Mouse (Mus musculus): ENCODE measurements around the gene Tmem138. TPM values are rescaled to one million over a fixed set of nuclear protein-coding genes. Genes with fewer than 3 reads are reported as not detected.
A peak's percentile ranks its signal among the peaks of the same experiment; 100 is the strongest.

The Tmem138 gene
- total and polyA plus RNA-seq, 2 experiments from 2014 or later = 16.6 to 35.7 TPM

DNA sequence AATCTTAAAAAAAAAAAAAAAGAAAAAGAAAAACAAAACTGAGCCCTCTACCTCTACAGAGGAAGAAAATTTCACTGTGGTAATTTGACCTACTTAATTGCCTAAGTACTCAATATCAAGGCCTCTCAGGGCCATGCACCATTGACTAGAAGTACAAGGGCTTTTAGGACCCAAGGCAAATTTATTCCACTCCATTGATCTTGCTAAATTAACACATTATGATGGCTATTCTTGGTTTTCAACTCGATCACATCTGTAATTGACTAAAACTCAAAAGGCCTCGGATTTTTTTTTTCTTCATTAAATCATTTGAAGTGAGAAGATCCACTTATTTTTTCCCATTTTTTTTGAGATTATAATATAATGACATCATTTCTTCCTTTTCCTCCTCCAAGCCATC is 19.7 kb downstream of the Tmem138 start:
- H3K4me3 ChIP-seq (ENCODE audit: low read length) = no peak overlapping the region
- no peaks in the 10 kb centered on the region for H3K4me1 ChIP-seq (ENCODE audit: insufficient read depth, low read length)
- peaks cover 5% of the 10 kb centered on the region for H3K36me3 ChIP-seq (ENCODE audit: insufficient read depth, low read length)
- no peak for TF ChIP-seq CTCF (IDR thresholded peaks at IDR 0.05; ENCODE audit: low read depth)
- no peaks in the 10 kb centered on the region for H3K9me3 ChIP-seq (ENCODE audit: low read length)
- no peak overlapping the region for H3K4me2 ChIP-seq (ENCODE audit: low read depth, low read length)
- H3K9ac ChIP-seq (replicated peaks; ENCODE audit: low read length) = no peak overlapping the region
- 66% methylated on average over 2 of the region's 2 CpGs for WGBS
- DNase-seq (ENCODE audit: low spot score) (no peak), ATAC-seq (no peak)
- no peak overlapping the region for H3K27ac ChIP-seq
- H3K27me3 ChIP-seq (ENCODE audit: insufficient read depth, low read length) = no peaks in the 10 kb centered on the region

DNA sequence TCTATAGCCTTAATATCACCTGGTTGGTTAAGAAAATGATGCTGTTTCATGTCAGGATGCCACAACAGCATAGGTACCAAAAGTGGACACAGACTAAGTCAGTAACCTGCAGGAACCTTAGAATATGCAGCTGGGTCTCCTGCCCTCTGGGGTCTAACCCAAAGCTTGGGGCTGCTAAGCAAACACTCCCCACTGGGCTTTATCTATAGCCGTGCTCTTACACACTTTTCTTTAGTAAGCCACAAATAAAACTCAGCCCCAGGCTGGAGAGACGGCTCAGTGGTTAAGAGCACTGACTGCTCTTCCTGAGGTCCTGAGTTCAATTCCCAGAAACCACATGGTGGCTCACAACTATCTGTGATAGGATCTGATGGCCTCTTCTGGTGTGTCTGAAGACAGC is 20.2 kb downstream of the Tmem138 start:
- H3K9ac ChIP-seq (replicated peaks; ENCODE audit: low read length) = peak overlapping the region; percentile 67; the same call in 1 of the 2 replicates
- H3K4me2 ChIP-seq (ENCODE audit: low read depth, low read length) = no peak overlapping the region
- H3K4me3 ChIP-seq (ENCODE audit: low read length) = no peak overlapping the region
- no peak for TF ChIP-seq CTCF (IDR thresholded peaks at IDR 0.05; ENCODE audit: low read depth)
- H3K4me1 ChIP-seq (ENCODE audit: insufficient read depth, low read length) = no peaks in the 10 kb centered on the region
- no peaks in the 10 kb centered on the region for H3K27me3 ChIP-seq (ENCODE audit: insufficient read depth, low read length)
- H3K27ac ChIP-seq = peak overlapping the region; percentile 86; the same call in 1 of the 2 replicates
- no peak for DNase-seq (ENCODE audit: low spot score)
- H3K9me3 ChIP-seq (ENCODE audit: low read length) = no peaks in the 10 kb centered on the region
- 81% methylated on average over 2 of the region's 2 CpGs for WGBS
- ATAC-seq = no peak
- H3K36me3 ChIP-seq (ENCODE audit: insufficient read depth, low read length) = peaks cover 5% of the 10 kb centered on the region

DNA sequence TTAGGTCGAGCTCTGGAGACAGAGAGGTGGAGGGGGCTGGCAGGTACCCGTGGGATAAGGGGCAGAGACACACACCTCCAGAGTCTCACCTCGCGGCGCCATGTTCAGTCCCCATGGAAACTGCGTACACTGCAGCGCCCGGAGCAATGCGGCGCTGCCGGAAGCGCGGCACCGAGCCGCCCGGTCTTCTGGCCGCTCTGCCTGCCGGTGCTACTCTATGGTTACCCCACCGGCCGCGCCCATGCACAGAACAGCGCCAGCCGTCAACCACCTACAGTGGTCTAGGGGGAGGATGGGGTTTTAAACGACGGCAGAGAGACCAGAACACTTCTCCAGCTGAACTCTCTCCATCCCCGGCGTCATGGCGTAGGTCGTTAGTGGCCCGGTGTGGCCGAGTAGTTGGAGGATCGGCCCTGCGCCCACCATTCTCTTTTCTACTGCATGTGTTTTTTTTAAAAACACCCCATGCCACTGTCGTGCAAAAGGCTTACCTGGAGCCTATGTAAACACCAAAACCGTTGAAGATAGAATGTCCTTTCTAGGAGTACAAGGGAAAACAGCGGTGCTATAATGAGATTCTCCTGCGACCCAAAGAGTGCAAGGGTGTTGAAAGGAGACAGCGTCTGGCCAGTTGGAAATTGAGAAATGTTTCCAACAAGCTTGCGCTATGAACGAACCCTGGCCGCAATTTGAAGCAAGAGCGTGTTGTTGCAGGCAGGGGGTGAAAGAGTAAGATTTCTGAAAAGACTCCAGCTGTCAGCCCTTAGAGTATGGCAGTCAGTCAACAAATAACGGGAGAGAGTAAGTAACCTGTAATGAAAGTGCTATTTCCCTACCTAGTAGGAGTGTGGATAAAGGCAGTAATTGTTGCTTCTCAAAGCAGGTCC is 21.3 kb downstream of the Tmem138 start, which contains the start of gene Tmem216:
Tmem216 (minus strand) TSS at position 615 of the 887 bp plus-strand sequence.
- no peaks in the 10 kb centered on the region for H3K9me3 ChIP-seq (ENCODE audit: low read length)
- H3K4me2 ChIP-seq (ENCODE audit: low read depth, low read length) = peak within 1 kb of the TSS; percentile 83
- DNase-seq (ENCODE audit: low spot score) (peak; percentile 93), ATAC-seq (peak; percentile 98)
- peak within 1 kb of the TSS; percentile 60 for H3K4me3 ChIP-seq (ENCODE audit: low read length)
- WGBS = under 1% methylated on average over 43 of the region's 43 CpGs
- no peaks in the 10 kb centered on the region for H3K4me1 ChIP-seq (ENCODE audit: insufficient read depth, low read length)
- H3K27ac ChIP-seq = peak within 1 kb of the TSS; percentile 86
- no peaks in the 10 kb centered on the region for H3K27me3 ChIP-seq (ENCODE audit: insufficient read depth, low read length)
- peaks cover 13% of the 10 kb centered on the region for H3K36me3 ChIP-seq (ENCODE audit: insufficient read depth, low read length)
- H3K9ac ChIP-seq (replicated peaks; ENCODE audit: low read length) = peak within 1 kb of the TSS; percentile 67
- TF ChIP-seq CTCF (IDR thresholded peaks at IDR 0.05; ENCODE audit: low read depth) = peak; percentile 23; the same call in 1 of the 2 replicates

DNA sequence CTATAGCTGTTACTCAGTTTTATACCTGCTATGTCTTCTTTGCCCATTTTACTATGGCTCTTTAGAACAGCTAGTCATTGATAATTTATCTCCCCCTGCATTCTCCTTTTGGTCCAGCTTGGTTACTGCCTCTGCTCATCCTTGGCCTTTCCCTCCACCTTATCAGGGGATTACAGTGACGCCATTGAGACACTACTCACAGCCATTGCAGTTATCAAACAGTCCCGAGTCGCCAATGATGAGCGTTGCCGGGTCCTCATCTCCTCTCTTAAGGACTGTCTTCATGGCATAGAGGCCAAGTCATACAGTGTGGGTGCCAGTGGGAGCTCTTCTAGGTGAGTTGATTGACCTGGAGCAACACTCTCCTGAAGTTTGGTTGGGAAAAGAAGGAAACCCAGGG is 37.7 kb downstream of the Tmem138 start:
- H3K4me1 ChIP-seq (ENCODE audit: insufficient read depth, low read length) = no peaks in the 10 kb centered on the region
- H3K27me3 ChIP-seq (ENCODE audit: insufficient read depth, low read length) = no peaks in the 10 kb centered on the region
- WGBS = 97% methylated on average over 5 of the region's 5 CpGs
- no peak for TF ChIP-seq CTCF (IDR thresholded peaks at IDR 0.05; ENCODE audit: low read depth)
- ATAC-seq = no peak
- no peak overlapping the region for H3K27ac ChIP-seq
- no peak overlapping the region for H3K4me3 ChIP-seq (ENCODE audit: low read length)
- H3K4me2 ChIP-seq (ENCODE audit: low read depth, low read length) = no peak overlapping the region
- H3K9me3 ChIP-seq (ENCODE audit: low read length) = no peaks in the 10 kb centered on the region
- no peak for DNase-seq (ENCODE audit: low spot score)
- H3K9ac ChIP-seq (replicated peaks; ENCODE audit: low read length) = no peak overlapping the region
- peaks cover 58% of the 10 kb centered on the region for H3K36me3 ChIP-seq (ENCODE audit: insufficient read depth, low read length)

DNA sequence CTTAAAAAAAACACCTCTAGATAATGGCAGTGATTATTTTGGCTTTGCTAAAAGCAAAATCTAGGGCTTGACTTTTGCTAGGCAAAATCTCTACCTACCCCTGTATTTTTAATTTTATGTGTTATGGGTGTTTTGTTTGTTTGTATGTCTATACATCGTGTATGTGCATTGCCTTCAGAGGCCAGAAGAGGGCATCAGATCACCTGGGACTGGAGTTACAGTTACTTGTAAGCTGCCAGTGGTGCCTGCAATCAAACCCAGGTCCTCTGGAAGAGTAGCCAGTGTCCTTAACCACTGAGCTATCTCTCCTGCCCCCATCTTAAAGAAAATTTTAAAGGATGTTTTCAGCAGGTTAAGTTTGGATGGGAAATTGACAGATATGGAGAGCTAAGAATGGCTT is 47.1 kb downstream of the Tmem138 start:
- Histone ChIP-seq H3K27ac (no peak overlapping the region), H3K4me3 (ENCODE audit: low read length) (no peak overlapping the region), H3K4me2 (ENCODE audit: low read depth, low read length) (no peak overlapping the region), H3K4me1 (ENCODE audit: insufficient read depth, low read length) (peaks cover 12% of the 10 kb centered on the region; the same call in 1 of the 2 replicates), H3K9ac (replicated peaks; ENCODE audit: low read length) (no peak overlapping the region), H3K27me3 (ENCODE audit: insufficient read depth, low read length) (no peaks in the 10 kb centered on the region), H3K9me3 (ENCODE audit: low read length) (no peaks in the 10 kb centered on the region), H3K36me3 (ENCODE audit: insufficient read depth, low read length) (peaks cover 35% of the 10 kb centered on the region)
- ATAC-seq = no peak
- 0 out of 2 replicates have a peak, but pooled peaks have one; percentile 8 for TF ChIP-seq CTCF (IDR thresholded peaks at IDR 0.05; ENCODE audit: low read depth)
- 93% methylated on average over 1 of the region's 1 CpGs for WGBS
- no peak for DNase-seq (ENCODE audit: low spot score)

DNA sequence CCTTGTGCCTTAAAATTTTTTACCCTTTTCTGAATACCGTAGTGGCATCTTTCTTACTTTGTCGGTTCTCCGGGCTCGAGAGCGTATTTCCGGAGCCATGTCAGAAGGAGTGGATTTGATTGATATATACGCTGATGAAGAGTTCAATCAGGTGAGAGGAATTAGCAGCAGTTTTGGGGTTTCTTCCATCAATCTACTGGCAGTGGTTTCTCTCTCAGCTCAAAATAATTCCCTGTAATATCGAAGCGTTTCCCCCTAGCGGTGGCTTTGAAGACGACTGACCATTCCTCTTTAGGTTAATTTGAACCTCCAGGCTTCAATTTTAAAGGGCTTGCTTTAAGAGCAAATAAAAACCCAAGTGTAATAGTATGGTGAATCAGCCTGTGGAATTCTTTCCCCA is 51.3 kb downstream of the Tmem138 start, which contains the start of gene Sdhaf2:
Sdhaf2 (minus strand) TSS at position 233 of the 400 bp plus-strand sequence.
- Histone ChIP-seq H3K36me3 (ENCODE audit: insufficient read depth, low read length) (0 out of 2 replicates have a peak, but pooled peaks cover 7% of the 10 kb centered on the region), H3K4me1 (ENCODE audit: insufficient read depth, low read length) (peaks cover 15% of the 10 kb centered on the region; the same call in 1 of the 2 replicates), H3K4me2 (ENCODE audit: low read depth, low read length) (peak within 1 kb of the TSS; percentile 68), H3K27me3 (ENCODE audit: insufficient read depth, low read length) (no peaks in the 10 kb centered on the region), H3K9ac (replicated peaks; ENCODE audit: low read length) (peak within 1 kb of the TSS; percentile 99), H3K9me3 (ENCODE audit: low read length) (no peaks in the 10 kb centered on the region), H3K27ac (peak within 1 kb of the TSS; percentile 99), H3K4me3 (ENCODE audit: low read length) (peak within 1 kb of the TSS; percentile 93)
- WGBS = under 1% methylated on average over 11 of the region's 11 CpGs
- ATAC-seq (peak; percentile 42), DNase-seq (ENCODE audit: low spot score) (peak; percentile 85)
- TF ChIP-seq CTCF (IDR thresholded peaks at IDR 0.05; ENCODE audit: low read depth) = peak; percentile 75

Measured in hindbrain, postnatal 0 days (tissue).